Mouse (Mus musculus) liver, postnatal 0 days (tissue): ENCODE data around the gene Lzic.

ENCODE experiments used
- CTCF ChIP-seq: sonication (generic); IDR thresholded peaks from 2 replicates; pipeline ENCODE4 v1.5.1; 2016; ENCODE audit warnings: antibody characterized with exemption, low read depth
- EP300 ChIP-seq: IDR thresholded peaks from 2 replicates; pipeline ENCODE4 v1.6.1; 2016; ENCODE audit warnings: antibody characterized with exemption, low read depth, mild to moderate bottlenecking

DNA sequence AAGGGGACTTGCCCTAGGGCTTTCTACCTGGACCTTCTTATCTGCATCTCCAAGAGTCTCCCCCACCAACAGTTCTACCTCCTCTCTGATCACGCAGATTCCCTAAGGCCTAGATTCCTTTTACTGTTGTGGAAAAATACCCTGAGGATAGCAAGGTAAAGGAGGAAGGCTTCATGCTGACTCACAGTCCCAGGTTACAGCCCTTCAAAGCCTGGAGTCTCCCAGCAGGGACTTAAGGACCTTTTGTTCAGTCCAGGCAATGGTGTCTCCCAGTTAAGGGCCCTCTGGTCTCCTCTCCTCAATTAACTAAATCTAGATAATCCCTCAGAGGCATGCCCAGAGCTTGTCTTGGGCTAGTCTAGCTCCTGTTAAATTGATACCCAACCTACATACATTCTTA lies 38.7 kb upstream of the Lzic start:
- TF ChIP-seq EP300, result no peak
- no peak for TF ChIP-seq CTCF
